Mouse (Mus musculus) G1E (cell line): ENCODE data around the gene Bmi1.

Experiments
- CTCF ChIP-seq: IDR thresholded peaks from 2 replicates; pipeline ENCODE4 v1.5.1; 2012; ENCODE audit warnings: low read depth, low read length, inconsistent platforms, mixed read lengths
- GATA1 ChIP-seq: IDR thresholded peaks from 2 replicates; pipeline ENCODE4 v1.6.1; 2012; ENCODE audit warnings: borderline replicate concordance, low read length, inconsistent platforms, mixed read lengths
- GATA2 ChIP-seq: IDR thresholded peaks from 2 replicates; pipeline ENCODE4 v1.6.1; 2012; ENCODE audit warnings: low read depth, low read length, inconsistent platforms, borderline replicate concordance
- POLR2AphosphoS5 ChIP-seq: IDR thresholded peaks from 2 replicates; pipeline ENCODE4 v1.6.1; 2012; ENCODE audit warnings: low read depth, low read length, inconsistent platforms; ENCODE audit not compliant: insufficient replicate concordance

DNA sequence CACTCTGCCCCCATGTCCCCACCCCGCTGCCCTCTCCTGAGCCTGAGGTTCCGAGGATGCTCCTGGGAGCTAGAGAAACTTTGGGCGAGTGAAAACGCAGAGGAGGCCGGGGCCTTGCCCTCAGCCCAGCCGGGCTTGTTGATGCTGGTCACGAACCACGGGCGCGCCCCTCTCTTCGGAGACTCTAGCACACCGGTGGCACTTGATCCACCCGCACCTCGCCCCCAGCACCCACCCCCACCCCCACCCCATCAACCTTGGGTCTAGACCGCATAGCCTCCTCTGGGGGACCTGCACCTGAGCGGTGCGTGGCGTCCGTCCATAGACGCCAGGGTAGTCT is 17.8 kb downstream of the Bmi1 start:
- TF ChIP-seq CTCF (no peak), GATA1 (no peak), POLR2AphosphoS5 (no peak), GATA2 (no peak)
